Mouse (Mus musculus) 3134 (cell line): ENCODE results near the gene Mllt11.

Source experiments
- DNase-seq: peaks from one replicate; pipeline ENCODE4 v3.0.0-alpha.2; 2011; ENCODE audit warnings: low spot score; ENCODE audit not compliant: insufficient read length; ENCODE audit errors: extremely low read depth

Gene Mllt11

GRCm38 (mm10) chr3:95231298-95232221 lies at the start of gene Mllt11:
Gene Mllt11 (minus strand): TSS chr3:95232171.
- no peak for DNase-seq

- peak; percentile 97 for DNase-seq
Observed at GRCm38 (mm10) chr3:95281216-95282126, 49.5 kb upstream of the Mllt11 start, which contains the start of the genes Mindy1 and Prune1. Gene Mindy1 (plus strand): TSS chr3:95281345. Gene Prune1 (minus strand): TSS chr3:95282076.

DNA sequence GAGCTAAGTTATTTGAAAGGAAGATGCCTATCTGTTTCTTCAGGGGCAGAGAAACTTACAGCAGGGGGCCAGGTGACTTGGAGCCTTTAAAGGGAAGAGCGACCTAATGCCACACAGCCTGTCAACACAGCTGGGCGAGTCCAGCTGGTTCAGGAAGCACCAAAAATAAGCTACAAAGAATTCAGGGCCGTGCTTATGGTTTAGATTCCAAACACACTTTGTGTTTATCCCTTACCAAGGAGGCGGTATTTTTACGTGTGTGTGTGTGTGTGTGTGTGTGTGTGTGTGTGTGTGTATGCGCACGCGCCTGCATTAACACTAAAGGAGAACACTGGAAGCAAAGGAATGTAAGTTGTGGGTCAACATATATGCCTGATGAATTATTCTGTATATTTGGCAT lies 48.8 kb upstream of the Mllt11 start:
- DNase-seq: no peak

- DNase-seq: no peak
Observed at GRCm38 (mm10) chr3:95277149-95277551, 45.2 kb upstream of the Mllt11 start.

- DNase-seq: no peak
Observed at GRCm38 (mm10) chr3:95276428-95276934, 44.5 kb upstream of the Mllt11 start.

GRCm38 (mm10) chr3:95275161-95275560 lies 43.2 kb upstream of the Mllt11 start:
- DNase-seq: no peak

- DNase-seq: no peak
Observed at GRCm38 (mm10) chr3:95274453-95274852, 42.5 kb upstream of the Mllt11 start.

DNA sequence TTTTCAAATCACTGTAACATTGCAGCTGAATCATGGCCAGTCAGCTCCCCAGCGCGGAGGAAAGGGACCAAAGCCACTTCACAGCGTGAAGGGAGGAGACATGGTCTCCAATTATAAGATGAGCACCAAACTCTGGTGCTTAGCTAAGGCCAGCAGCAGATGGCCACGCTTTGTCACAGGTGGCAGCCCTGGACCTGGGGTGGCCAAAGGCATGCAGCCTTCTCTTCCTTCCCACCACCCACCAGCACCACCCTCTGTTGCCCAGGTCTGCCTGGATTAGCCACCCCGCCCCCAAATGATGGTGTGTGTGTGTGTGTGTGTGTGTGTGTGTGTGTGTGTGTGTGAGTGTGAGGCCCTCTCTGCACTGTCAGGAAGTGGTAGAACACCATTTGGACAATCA lies 41.5 kb upstream of the Mllt11 start:
- no peak for DNase-seq

GRCm38 (mm10) chr3:95270766-95271364 lies 38.9 kb upstream of the Mllt11 start:
- DNase-seq: no peak

GRCm38 (mm10) chr3:95269789-95270188 lies 37.8 kb upstream of the Mllt11 start:
- no peak for DNase-seq

- DNase-seq: peak; percentile 43
Observed at GRCm38 (mm10) chr3:95267855-95268254, 35.9 kb upstream of the Mllt11 start.

GRCm38 (mm10) chr3:95266052-95266451 lies 34.1 kb upstream of the Mllt11 start:
- no peak for DNase-seq

- no peak for DNase-seq
Observed at GRCm38 (mm10) chr3:95264724-95265123, 32.8 kb upstream of the Mllt11 start.

DNA sequence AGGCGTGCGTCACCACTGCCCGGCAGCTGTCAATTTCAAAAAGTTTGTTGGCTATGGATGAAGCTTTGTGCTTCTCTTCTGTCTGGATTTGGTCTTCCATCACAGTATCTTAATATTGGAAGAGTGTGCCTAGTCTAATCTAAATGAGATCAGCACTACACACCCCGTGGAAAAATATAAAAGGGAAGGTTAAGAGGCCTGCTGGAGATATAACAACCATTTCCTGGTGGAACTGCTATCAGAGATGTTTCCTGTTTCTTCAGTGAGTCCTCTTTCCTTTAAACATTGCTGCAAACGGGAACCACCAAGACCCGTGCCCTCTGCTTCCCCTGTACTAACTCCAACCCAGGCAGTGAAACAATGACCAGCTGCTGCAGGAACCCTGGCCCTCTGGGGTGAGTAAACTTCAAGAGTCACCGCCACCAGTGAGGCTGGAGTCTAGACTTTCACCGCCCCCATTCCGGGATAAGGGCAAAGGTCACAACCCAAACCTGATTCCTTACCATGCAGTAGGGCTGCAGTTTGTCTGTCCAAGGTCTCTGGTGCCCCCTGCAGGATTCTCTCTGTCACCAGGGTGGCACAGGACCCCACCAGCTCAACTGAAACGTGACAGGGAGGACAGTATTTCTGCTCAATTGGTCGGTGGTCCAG lies 31.2 kb upstream of the Mllt11 start:
- no peak for DNase-seq

- no peak for DNase-seq
Observed at GRCm38 (mm10) chr3:95261975-95262374, 30.0 kb upstream of the Mllt11 start.

DNA sequence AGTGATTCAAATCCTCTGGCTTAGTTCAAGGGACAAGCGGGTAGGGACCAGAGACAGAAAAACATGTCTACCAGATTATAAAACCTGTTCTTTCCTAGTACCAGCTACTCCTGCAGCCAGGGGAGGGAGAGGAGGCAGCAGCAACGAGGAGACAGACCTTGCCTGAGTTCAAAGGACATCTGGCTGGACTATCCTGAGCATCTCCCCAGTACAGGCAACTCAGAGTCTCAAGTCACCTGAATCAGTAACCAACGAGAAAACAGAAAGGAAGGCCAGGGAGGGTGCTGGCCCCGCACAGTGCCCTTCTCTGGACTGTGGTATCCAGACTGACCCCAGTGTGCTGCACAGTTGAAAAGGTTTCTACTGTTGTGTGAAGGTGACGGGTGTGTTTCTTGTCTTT lies 25.0 kb upstream of the Mllt11 start:
- no peak for DNase-seq

GRCm38 (mm10) chr3:95250783-95251424 lies 18.9 kb upstream of the Mllt11 start, which contains the start of gene Bnipl:
Gene Bnipl (minus strand): TSS chr3:95251193.
- DNase-seq: no peak

- no peak for DNase-seq
Observed at GRCm38 (mm10) chr3:95250361-95250760, 18.4 kb upstream of the Mllt11 start.

DNA sequence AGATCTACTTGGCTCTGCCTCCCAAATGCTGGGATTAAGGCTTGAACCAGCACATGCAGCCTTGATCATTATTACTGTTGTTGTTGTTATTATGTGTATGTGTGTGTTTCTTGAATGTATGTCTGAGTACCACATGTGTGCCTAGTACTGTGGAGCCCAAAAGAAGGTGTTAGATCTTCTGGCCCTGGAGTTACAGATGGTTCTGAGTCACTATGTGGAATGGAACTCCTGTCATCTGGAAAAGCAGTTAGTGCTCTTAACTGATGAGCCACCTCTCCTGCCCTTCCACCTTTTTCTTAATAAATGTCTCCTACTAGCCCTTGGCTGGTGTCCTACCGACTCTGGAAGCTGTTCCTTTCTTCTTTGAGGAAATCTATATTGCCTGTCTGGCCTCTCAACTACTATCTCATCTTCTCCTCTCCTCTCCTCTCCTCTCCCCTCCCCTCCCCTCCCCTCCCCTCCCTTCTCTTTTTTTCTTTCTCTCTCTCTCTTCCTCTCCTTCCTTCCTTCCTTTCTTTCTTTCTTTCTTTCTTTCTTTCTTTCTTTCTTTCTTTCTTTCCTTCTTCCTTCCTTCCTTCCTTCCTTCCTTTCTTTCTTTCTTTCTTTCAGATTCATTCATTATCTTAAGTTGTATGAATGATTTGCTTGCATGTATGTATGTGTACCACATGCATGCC lies 15.8 kb upstream of the Mllt11 start:
- DNase-seq: no peak
